ENCODE assay signal across 10 mouse cellular contexts in the genomic region with DNA sequence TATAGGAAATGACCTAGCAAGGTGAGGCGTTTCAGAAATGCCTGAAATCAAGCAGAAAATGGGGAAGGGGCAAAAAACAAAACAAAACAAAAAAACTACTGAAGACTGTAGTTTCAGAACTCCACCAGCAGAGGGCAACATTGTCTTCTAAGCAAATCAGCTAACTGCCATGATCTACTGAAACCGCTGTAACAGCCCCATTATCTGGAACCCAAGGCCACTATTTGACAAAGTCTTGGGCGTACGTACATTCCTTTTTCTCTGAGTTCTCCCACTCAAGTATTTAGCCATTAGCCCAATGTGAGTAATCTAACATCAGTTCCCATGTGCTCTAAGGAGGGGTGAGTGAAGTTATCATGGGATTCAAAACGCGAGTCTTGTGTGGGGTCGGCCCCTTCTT. TPM values are rescaled to one million over a fixed set of nuclear protein-coding genes. Genes with fewer than 3 reads are reported as not detected.
DNase-seq lines count a peak whose midpoint lies in the region; ATAC-seq and TF ChIP-seq lines count a peak whose summit lies in the region.
"Had no signal": no experiment of that assay in that cellular context is flagged by ENCODE, and none has a peak within 500 bp of the region (broad histone marks: within the 10 kb centered on the region; RNA-seq: fewer than 3 reads in every experiment).

No protein-coding gene starts in this region.

- no peaks in the 10 kb centered on the region for H3K9me3 ChIP-seq in midbrain, embryonic 10.5 days (replicated peaks)
- no peaks in the 10 kb centered on the region for H3K9me3 ChIP-seq in midbrain, embryonic 15.5 days
- no peaks in the 10 kb centered on the region for H3K9me3 ChIP-seq in midbrain, postnatal 0 days (ENCODE audit: low read length)
- H3K9me3 ChIP-seq: neural tube, embryonic 13.5 days had no signal

- no peak overlapping the region for H3K4me3 ChIP-seq in midbrain, embryonic 10.5 days
- no peak overlapping the region for H3K4me3 ChIP-seq in midbrain, embryonic 15.5 days
- H3K4me3 ChIP-seq in midbrain, postnatal 0 days (ENCODE audit: low read depth, low read length), result no peak overlapping the region
- H3K4me3 ChIP-seq: neural tube, embryonic 13.5 days had no signal

- 66% methylated on average over 7 of the region's 7 CpGs for WGBS in midbrain, embryonic 10.5 days
- 70% methylated on average over 7 of the region's 7 CpGs for WGBS in midbrain, embryonic 15.5 days
- WGBS in midbrain, postnatal 0 days, result 66% methylated on average over 7 of the region's 7 CpGs

- H3K27me3 ChIP-seq in midbrain, embryonic 10.5 days (ENCODE audit: low read depth, poor library complexity, severe bottlenecking), result peaks cover 47% of the 10 kb centered on the region; the same call in 1 of the 2 replicates
- no peaks in the 10 kb centered on the region; the same call in 1 of the 2 replicates for H3K27me3 ChIP-seq in midbrain, embryonic 15.5 days (replicated peaks)
- H3K27me3 ChIP-seq in midbrain, postnatal 0 days (ENCODE audit: insufficient read depth, low read length), result no peaks in the 10 kb centered on the region
- H3K27me3 ChIP-seq: neural tube, embryonic 13.5 days had no signal

- DNase-seq in cerebellum, adult 11-12 months, result no peak
- DNase-seq in midbrain, embryonic 10.5 days (ENCODE audit: low spot score), result peak; percentile 15
- peak; percentile 13 for DNase-seq in cerebellum, adult 11 months
- DNase-seq in hindlimb bud, embryonic 11.5 days (ENCODE audit: extremely low spot score, low read depth, low spot score), result peak; percentile 35
- peak; percentile 42 for DNase-seq in midbrain, postnatal 0 days (ENCODE audit: low spot score)
- no peak for DNase-seq in left cerebral cortex, postnatal 10 days (ENCODE audit: extremely low spot score in 1 of 2, low spot score in 2 of 2)

- no peaks in the 10 kb centered on the region for H3K36me3 ChIP-seq in midbrain, embryonic 10.5 days
- no peaks in the 10 kb centered on the region for H3K36me3 ChIP-seq in midbrain, embryonic 15.5 days (replicated peaks)
- no peaks in the 10 kb centered on the region for H3K36me3 ChIP-seq in midbrain, postnatal 0 days (ENCODE audit: insufficient read depth, low read length)
- H3K36me3 ChIP-seq: neural tube, embryonic 13.5 days had no signal

- no peak overlapping the region for H3K27ac ChIP-seq in midbrain, embryonic 10.5 days (replicated peaks)
- H3K27ac ChIP-seq in midbrain, embryonic 15.5 days, result no peak overlapping the region
- no peak overlapping the region for H3K27ac ChIP-seq in midbrain, postnatal 0 days (ENCODE audit: low read depth, low read length)
- H3K27ac ChIP-seq: neural tube, embryonic 13.5 days had no signal

- no peak overlapping the region for H3K9ac ChIP-seq in midbrain, embryonic 15.5 days
- no peak overlapping the region for H3K9ac ChIP-seq in midbrain, postnatal 0 days (replicated peaks; ENCODE audit: low read length, poor library complexity, severe bottlenecking)
- H3K9ac ChIP-seq: neural tube, embryonic 13.5 days had no signal

- 0 out of 2 replicates have a peak, but pooled peaks have one; percentile 15 for ATAC-seq in cerebellum, adult (ENCODE audit: insufficient number of reproducible peaks, low FRiP score, low TSS enrichment)
- no peak for ATAC-seq in midbrain, embryonic 15.5 days (replicated peaks)
- ATAC-seq in midbrain, postnatal 0 days (ENCODE audit: low FRiP score), result no peak

- TF ChIP-seq CTCF in midbrain, postnatal 0 days (IDR thresholded peaks at IDR 0.05), result peak; percentile 75

- intact Hi-C loops in left cerebral cortex, postnatal 10 days (cut with DNase I), result loop anchor here (5.0 kb wide), 2 partner anchors 71 to 156 kb away; partner anchors contain the start of genes Catip and Gpbar1

- H3K4me2 ChIP-seq in midbrain, embryonic 15.5 days, result no peak overlapping the region
- H3K4me2 ChIP-seq in midbrain, postnatal 0 days (ENCODE audit: low read depth, low read length, poor library complexity, severe bottlenecking), result no peak overlapping the region
- H3K4me2 ChIP-seq: neural tube, embryonic 13.5 days had no signal

- H3K4me1 ChIP-seq in midbrain, embryonic 10.5 days, result peaks cover 4% of the 10 kb centered on the region; the same call in 1 of the 2 replicates
- no peaks in the 10 kb centered on the region for H3K4me1 ChIP-seq in midbrain, embryonic 15.5 days
- no peaks in the 10 kb centered on the region for H3K4me1 ChIP-seq in midbrain, postnatal 0 days (ENCODE audit: insufficient read depth, low read length)
- H3K4me1 ChIP-seq: neural tube, embryonic 13.5 days had no signal

RNA-seq across cellular contexts. Expression of gene Cxcr1, which starts 11.4 kb away (rescaled TPM):
- polyA plus RNA-seq in midbrain, embryonic 10.5 days (2016; fragmentation: Nextera tagmentation; extraction: Ambion mirVana), result not detected in 2 replicates
- not detected in 2 replicates for polyA plus RNA-seq in midbrain, embryonic 15.5 days (2015; fragmentation: Nextera tagmentation; extraction: Ambion mirVana)
- total RNA-seq in midbrain, postnatal 0 days (2014; rRNA removed), result not detected in 2 replicates
- polyA plus RNA-seq in midbrain, postnatal 0 days (2015; fragmentation: Nextera tagmentation; extraction: Ambion mirVana), result not detected in 2 replicates
- total RNA-seq in left cerebral cortex, postnatal 10 days (2021), result not detected
- polyA plus RNA-seq: heart, embryonic 16.5 days; neural tube, embryonic 13.5 days had no signal

RNA-seq across cellular contexts. Expression of gene Arpc2, which starts 30.0 kb away (rescaled TPM):
- polyA plus RNA-seq in midbrain, embryonic 10.5 days (2016; fragmentation: Nextera tagmentation; extraction: Ambion mirVana), result 353 and 368 TPM in 2 replicates
- 396 and 398 TPM in 2 replicates for polyA plus RNA-seq in midbrain, embryonic 15.5 days (2015; fragmentation: Nextera tagmentation; extraction: Ambion mirVana)
- total RNA-seq in midbrain, postnatal 0 days (2014; rRNA removed), result 149 and 183 TPM in 2 replicates
- 442 and 464 TPM in 2 replicates for polyA plus RNA-seq in midbrain, postnatal 0 days (2015; fragmentation: Nextera tagmentation; extraction: Ambion mirVana)
- 100 to 1,000 TPM; 316 to 324 TPM for total RNA-seq in left cerebral cortex, postnatal 10 days (2021)

RNA-seq across cellular contexts. Expression of gene Cxcr2, which starts 52.1 kb away (rescaled TPM):
- polyA plus RNA-seq in midbrain, embryonic 10.5 days (2016; fragmentation: Nextera tagmentation; extraction: Ambion mirVana), result 0.07 TPM in 1 of 2 replicates, not detected in the other
- 0.05 TPM in 2 replicates for polyA plus RNA-seq in midbrain, embryonic 15.5 days (2015; fragmentation: Nextera tagmentation; extraction: Ambion mirVana)
- 0.38 TPM in 1 of 2 replicates, not detected in the other for total RNA-seq in midbrain, postnatal 0 days (2014; rRNA removed)
- polyA plus RNA-seq in midbrain, postnatal 0 days (2015; fragmentation: Nextera tagmentation; extraction: Ambion mirVana), result 0.05 and 0.16 TPM in 2 replicates
- not detected for total RNA-seq in left cerebral cortex, postnatal 10 days (2021)

Comparison
In these comparisons a context has a peak if more than half of its experiments do, and no peak if none do; other contexts are left out.
1. DNase-seq: peak in midbrain, embryonic 10.5 days (single experiment), cerebellum, adult 11 months (single experiment), hindlimb bud, embryonic 11.5 days (single experiment) and midbrain, postnatal 0 days (single experiment); none in cerebellum, adult 11-12 months (single experiment) and left cerebral cortex, postnatal 10 days (0 of 2).